Mouse (Mus musculus): Measurements from ENCODE around the gene Armh1. TPM values are rescaled to one million over a fixed set of nuclear protein-coding genes. Genes with fewer than 3 reads are reported as not detected.

Gene Armh1
- total RNA-seq, 1 experiment from 2014 or later = 4.8 TPM

Other genes with a start within 250 kb of the Armh1 start
- 33.3 and 34.4 TPM in 2 replicates for gene Eif2b3, start 232.7 kb downstream of the Armh1 start, total RNA-seq (2021)
- 5.3 and 9.8 TPM in 2 replicates for gene Ptch2, start 156.1 kb downstream of the Armh1 start, total RNA-seq (2021)
- 8.3 and 9.4 TPM in 2 replicates for gene Btbd19, start 126.4 kb downstream of the Armh1 start, total RNA-seq (2021)
- gene Tctex1d4, start 125.3 kb downstream of the Armh1 start, total RNA-seq (2021) = not detected in 2 replicates
- 4.6 and 5.2 TPM in 2 replicates for gene Plk3, start 118.2 kb downstream of the Armh1 start, total RNA-seq (2021)
- gene Rps8, start 95.9 kb downstream of the Armh1 start, total RNA-seq (2021) = 876 and 1,008 TPM in 2 replicates
- 2.8 and 4.7 TPM in 2 replicates for gene Kif2c, start 69.5 kb downstream of the Armh1 start, total RNA-seq (2021)
- gene Tmem53, start 174 bp downstream of the Armh1 start, total RNA-seq (2021) = 86.4 and 94.3 TPM in 2 replicates
- 83.6 and 102 TPM in 2 replicates for gene Rnf220, start 244.9 kb upstream of the Armh1 start, total RNA-seq (2021)